Mouse (Mus musculus): ENCODE measurements at regions not wholly inside any gene's neighbourhood (a gene's known extent, or its start where the extent isn't known, plus 50 kb on each side); places are given as distances from the start of the nearest gene placed in this dataset.
"Not testable (repeated sequence)": the region's sequence is repeated elsewhere in the genome, so short reads cannot be mapped to it uniquely, and the experiment has no call there.

DNA sequence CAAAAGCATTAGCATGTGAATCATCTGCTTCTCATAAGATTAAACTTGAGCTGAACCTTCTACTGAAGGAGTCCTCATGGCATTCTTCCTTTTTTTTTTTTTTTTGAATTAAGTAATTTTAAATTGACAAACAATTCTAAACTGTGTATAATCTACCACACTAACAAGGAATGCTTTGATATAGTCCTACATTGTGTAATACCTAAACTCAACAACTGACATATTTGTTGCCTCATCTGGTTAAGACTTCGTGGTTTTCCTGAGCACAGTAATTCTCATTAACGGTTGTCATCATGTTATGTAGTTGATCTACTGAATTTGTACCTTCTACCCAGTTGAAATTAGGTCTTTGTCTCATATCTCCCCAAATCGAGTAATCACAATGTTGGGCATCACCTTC is 83.9 kb upstream of the Hcrtr2 start:
- no peak for DNase-seq (ENCODE audit: low read depth, low spot score)

DNA sequence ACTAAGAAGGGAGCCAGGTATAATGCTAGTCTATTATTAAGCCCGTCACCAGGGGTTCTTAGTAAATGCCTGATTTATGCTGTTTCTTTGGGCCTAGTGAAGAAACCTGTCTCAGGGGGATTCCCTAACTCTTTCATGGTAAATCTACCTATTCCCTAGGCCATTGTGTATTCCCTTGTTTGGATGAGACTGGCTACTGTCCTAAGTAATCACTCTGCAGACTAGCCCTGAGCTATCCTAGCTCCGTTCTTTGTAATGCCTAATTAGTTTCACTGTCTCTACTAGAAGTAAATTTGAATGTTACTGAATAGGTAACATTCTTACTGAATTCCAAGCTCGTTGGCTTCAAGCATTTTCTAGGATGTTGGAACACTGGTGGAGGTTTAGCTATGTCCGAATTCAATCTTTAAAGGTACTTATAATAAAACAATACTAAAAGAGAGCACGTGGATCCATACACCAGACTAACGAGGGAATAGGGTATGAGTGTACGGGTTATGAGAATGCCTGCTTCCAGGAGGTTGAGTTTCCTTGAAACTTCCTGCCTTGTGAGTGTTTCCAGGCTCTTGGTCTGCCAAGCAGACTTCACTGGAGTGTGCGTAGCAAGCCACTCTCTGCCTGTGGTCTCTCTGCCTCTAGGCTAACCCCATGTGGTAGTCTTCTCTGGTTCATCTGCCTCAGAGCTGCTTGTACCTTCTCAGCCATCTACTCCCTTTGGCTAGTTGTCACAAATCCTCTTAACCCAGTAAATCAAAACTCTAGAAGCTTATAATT is 78.4 kb upstream of the Hcrtr2 start:
- DNase-seq (ENCODE audit: low read depth, low spot score): not testable (repeated sequence)

DNA sequence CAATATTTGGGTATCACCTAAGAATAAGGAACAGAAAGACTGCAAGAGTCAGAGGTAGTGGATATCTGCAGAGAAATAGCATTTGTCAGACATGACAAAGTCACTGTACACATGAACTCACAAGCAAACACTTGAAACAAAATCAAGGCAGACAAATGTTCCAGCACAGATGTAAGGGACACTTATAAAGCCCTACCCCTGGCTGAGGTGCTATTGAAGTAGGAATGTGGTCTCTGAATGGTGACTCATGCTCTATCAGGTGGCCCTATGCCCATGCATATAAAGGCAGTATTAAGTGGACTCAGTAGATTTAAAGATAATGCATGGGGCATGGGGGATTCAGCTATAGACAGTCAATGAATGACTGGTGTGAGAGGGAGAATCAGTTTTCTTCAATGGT is 77.2 kb upstream of the Hcrtr2 start:
- no peak for DNase-seq (ENCODE audit: low read depth, low spot score)

DNA sequence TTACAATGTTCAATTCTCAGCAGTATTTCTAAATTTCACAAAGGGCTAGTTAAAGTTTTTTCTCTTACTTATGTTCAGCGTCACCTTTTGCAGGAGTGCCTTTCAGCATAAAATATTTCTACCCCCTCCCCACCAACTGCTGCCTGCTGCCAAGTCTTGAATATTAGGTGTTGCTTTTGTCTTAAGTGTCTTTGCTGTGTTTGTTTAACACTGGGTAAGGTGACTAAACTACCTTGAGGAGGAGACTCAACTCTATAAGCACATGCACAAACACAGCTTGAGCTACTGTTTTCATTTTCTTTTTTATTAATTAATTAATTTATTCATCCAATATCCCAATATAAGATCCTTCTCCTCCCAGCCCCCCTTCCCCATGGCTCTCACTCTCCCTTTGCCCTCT is 70.1 kb upstream of the Hcrtr2 start:
- no peak for DNase-seq (ENCODE audit: low read depth, low spot score)

DNA sequence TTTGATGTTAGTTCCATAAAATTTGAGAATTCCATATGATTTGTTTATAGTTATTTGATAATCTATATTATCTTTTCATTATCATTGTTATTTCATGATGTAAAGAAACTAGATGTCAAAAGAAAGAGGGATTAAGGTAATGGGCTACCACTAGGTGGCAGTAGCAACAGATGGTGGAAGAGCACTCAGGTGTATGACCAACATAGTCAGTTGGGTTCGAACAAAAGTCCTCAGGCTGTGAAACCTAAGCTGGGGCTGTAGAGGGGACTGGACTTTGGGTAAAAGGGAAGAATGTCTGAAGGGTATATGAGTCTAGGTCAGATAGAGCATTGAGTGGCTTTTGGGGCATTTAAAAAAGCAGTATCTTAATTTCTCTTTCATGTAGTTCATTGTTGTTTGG is 67.2 kb upstream of the Hcrtr2 start:
- DNase-seq (ENCODE audit: low read depth, low spot score): peak; percentile 6

All from telencephalon, adult 2 months (tissue).